Mouse (Mus musculus): ENCODE data around the gene Cdkn2aipnl.

- TF ChIP-seq POLR2A (IDR thresholded peaks at IDR 0.05; ENCODE audit: control insufficient read depth, extremely low read depth, insufficient read depth, low read length, poor library complexity) = no peak
- no peak for TF ChIP-seq CTCF (IDR thresholded peaks at IDR 0.05; ENCODE audit: borderline replicate concordance, control insufficient read depth, extremely low read depth, insufficient read depth, low read length, poor library complexity)
Observed at GRCm38 (mm10) chr11:52018217-52018616, 50.8 kb downstream of the Cdkn2aipnl start.
